Mouse (Mus musculus) megakaryocyte, embryonic 14.5 days (primary cell): ENCODE measurements around the gene 4930512M02Rik.

Experiments
- FLI1 ChIP-seq: IDR thresholded peaks from 2 replicates; pipeline ENCODE4 v1.6.1; 2012; ENCODE audit warnings: low read length, inconsistent platforms, mixed read lengths
- GATA1 ChIP-seq: IDR thresholded peaks from 3 replicates; pipeline ENCODE4 v1.6.1; 2012; ENCODE audit warnings: mixed read lengths, low read length, inconsistent platforms, borderline replicate concordance

DNA sequence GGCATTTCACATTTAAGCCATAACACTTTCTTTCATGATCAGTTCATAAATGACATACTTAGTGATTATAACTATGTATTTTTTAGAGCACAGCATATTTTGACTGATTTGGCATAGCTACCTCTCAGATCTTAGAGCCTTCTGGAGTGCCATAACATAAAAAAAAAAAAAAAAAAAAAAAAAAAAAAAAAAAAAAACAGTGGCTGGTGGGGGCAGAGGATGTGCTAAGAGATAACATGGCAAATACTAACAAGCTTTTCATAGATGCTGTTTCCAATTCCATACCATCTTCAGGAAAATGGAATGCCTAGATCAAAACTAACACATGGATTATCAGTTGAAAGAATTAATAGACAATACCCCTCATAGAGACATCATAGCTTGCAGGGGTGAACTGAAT, 47.4 kb upstream of the 4930512M02Rik start:
- TF ChIP-seq GATA1 (no peak), FLI1 (no peak)
